Mouse (Mus musculus) liver, postnatal 0 days (tissue): ENCODE data around the gene Sf3a1. TPM values are rescaled to one million over a fixed set of nuclear protein-coding genes. Genes with fewer than 3 reads are reported as not detected.

Experiments
- ATAC-seq: fragments of 200-750 bp; cut with Nextera tagmentation; 2 replicates; pipeline ENCODE4 v1.8.0; 2017; ENCODE audit warnings: mild to moderate bottlenecking, moderate library complexity
- DNase-seq: peaks from one replicate; pipeline ENCODE4 v3.0.0-alpha.2; 2016
- H3K27ac ChIP-seq: fragments of 300-500 bp; sonication (generic); 2 replicates; pipeline ENCODE4 v1.5.1; 2014; ENCODE audit warnings: antibody characterized with exemption, moderate library complexity, mild to moderate bottlenecking, low read depth
- H3K27me3 ChIP-seq: fragments of 300-500 bp; sonication (generic); 2 replicates; pipeline ENCODE4 v1.6.1; 2014; ENCODE audit warnings: low read length, control low read depth, mixed read lengths; ENCODE audit not compliant: insufficient read depth
- H3K36me3 ChIP-seq: fragments of 300-500 bp; sonication (generic); replicated peaks from 2 replicates; pipeline ENCODE4 v1.6.1; 2014; ENCODE audit warnings: mild to moderate bottlenecking, control low read depth, low read length, moderate library complexity, mixed read lengths; ENCODE audit not compliant: insufficient read depth
- H3K4me1 ChIP-seq: fragments of 300-500 bp; sonication (generic); 2 replicates; pipeline ENCODE4 v1.6.1; 2014; ENCODE audit warnings: antibody characterized with exemption, mild to moderate bottlenecking, control low read depth; ENCODE audit not compliant: insufficient read depth
- H3K4me2 ChIP-seq: fragments of 300-500 bp; sonication (generic); 2 replicates; pipeline ENCODE4 v1.6.1; 2014; ENCODE audit warnings: low read depth, mild to moderate bottlenecking, low read length, moderate library complexity, mixed read lengths
- H3K4me3 ChIP-seq: fragments of 300-500 bp; sonication (generic); 2 replicates; pipeline ENCODE4 v1.5.1; 2014; ENCODE audit warnings: low read depth, low read length
- H3K9ac ChIP-seq: fragments of 300-500 bp; sonication (generic); replicated peaks from 2 replicates; pipeline ENCODE4 v1.6.1; 2014; ENCODE audit warnings: mild to moderate bottlenecking, moderate library complexity
- H3K9me3 ChIP-seq: fragments of 300-500 bp; sonication (generic); 2 replicates; pipeline ENCODE4 v1.6.1; 2016; ENCODE audit warnings: mild to moderate bottlenecking, control low read depth, low read length, mixed read lengths
- CTCF ChIP-seq: sonication (generic); IDR thresholded peaks from 2 replicates; pipeline ENCODE4 v1.5.1; 2016; ENCODE audit warnings: antibody characterized with exemption, low read depth
- EP300 ChIP-seq: IDR thresholded peaks from 2 replicates; pipeline ENCODE4 v1.6.1; 2016; ENCODE audit warnings: antibody characterized with exemption, low read depth, mild to moderate bottlenecking
- WGBS: fragments of 180-500 bp; shearing (Covaris S2); extraction: QIAGEN DNeasy Blood & Tissue Kit; methylation state at CpG from one replicate; pipeline ENCODE4 v1.1.7; 2014; ENCODE audit not compliant: insufficient replicate concordance; 5-methylcytosine and 5-hydroxymethylcytosine counted together
- polyA plus RNA-seq: library from polyadenylated mRNA; unstranded; fragments of >200 nt; fragmentation: Nextera tagmentation; extraction: Ambion mirVana; gene quantifications from 2 replicates; pipeline ENCODE4 v1.2.1, GENCODE M21; 2015

Gene Sf3a1
- polyA plus RNA-seq, 1 experiment from 2014 or later = 8.8 TPM

DNA sequence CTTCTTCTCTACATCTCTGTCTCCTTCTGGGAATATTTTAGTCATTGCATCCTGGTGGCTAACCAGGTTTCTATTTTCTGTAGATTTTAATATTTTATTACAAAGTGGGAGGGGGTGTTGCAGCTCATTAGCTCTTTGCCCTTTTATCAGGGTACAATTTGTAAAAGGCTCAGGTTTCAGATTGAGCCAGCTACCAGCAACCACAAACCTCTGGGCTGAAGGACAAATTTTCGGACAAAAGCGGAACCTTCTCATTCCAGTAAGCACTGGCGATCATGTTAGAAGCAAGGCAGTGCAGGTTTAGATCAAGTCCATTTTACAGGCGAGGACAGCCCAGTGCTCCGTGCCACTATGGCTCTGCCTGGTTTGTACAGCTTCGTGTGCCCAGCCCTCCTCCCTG, 25.8 kb upstream of the Sf3a1 start:
- no peak for ATAC-seq

GRCm38 (mm10) chr11:4134986-4135935, 24.9 kb upstream of the Sf3a1 start, which contains the start of gene Rnf215:
Gene Rnf215, plus strand, starts transcription at chr11:4135202.
- no peaks in the 10 kb centered on the region for H3K27me3 ChIP-seq
- WGBS = 6% methylated on average over 65 of the region's 66 CpGs

More for the DNA sequence above, 25.8 kb upstream of the Sf3a1 start:
- WGBS = 59% methylated on average over 6 of the region's 6 CpGs
- Histone ChIP-seq H3K4me1 (peaks cover 8% of the 10 kb centered on the region), H3K27ac (no peak overlapping the region), H3K36me3 (peaks cover under 1% of the 10 kb centered on the region; the same call in 1 of the 2 replicates), H3K9me3 (no peaks in the 10 kb centered on the region), H3K9ac (no peak overlapping the region), H3K4me2 (no peak overlapping the region), H3K4me3 (no peak overlapping the region), H3K27me3 (no peaks in the 10 kb centered on the region)
- TF ChIP-seq CTCF (no peak), EP300 (no peak)
- DNase-seq = no peak

DNA sequence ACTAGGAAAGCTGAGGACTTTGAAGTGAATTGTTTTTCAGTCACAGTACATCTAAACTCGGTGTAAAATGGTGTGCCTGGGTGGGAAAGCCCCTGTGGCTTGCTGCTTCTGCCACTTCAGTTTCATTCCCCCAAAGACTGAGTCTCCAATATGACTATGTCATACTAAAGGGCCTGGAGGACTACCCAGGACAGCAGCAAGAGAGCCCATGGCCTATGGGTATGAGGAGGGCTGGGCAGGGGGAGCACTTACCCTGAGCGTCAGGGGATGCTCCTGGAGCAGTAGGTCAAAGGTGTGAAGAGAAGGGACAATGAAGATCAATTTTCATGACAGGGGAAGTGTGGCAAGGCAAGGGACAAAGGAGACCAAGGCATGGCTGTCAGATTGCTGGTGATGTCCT, 21.2 kb upstream of the Sf3a1 start:
- 83% methylated on average over 2 of the region's 2 CpGs for WGBS
- no peak for DNase-seq
- H3K36me3 ChIP-seq = peaks cover 28% of the 10 kb centered on the region

More at GRCm38 (mm10) chr11:4134986-4135935, 24.9 kb upstream of the Sf3a1 start, which contains the start of gene Rnf215:
- ATAC-seq (peak; percentile 98), DNase-seq (peak; percentile 98)
- no peak for TF ChIP-seq EP300
- TF ChIP-seq CTCF = peak; percentile 77
- H3K9ac ChIP-seq = peak within 1 kb of the TSS; percentile 87
- peak within 1 kb of the TSS; percentile 83 for H3K27ac ChIP-seq
- no peaks in the 10 kb centered on the region for H3K9me3 ChIP-seq
- peak within 1 kb of the TSS; percentile 91 for H3K4me2 ChIP-seq
- H3K4me3 ChIP-seq = peak within 1 kb of the TSS; percentile 75
- H3K36me3 ChIP-seq = peaks cover 8% of the 10 kb centered on the region; the same call in 1 of the 2 replicates
- H3K4me1 ChIP-seq = peaks cover 8% of the 10 kb centered on the region

GRCm38 (mm10) chr11:4141505-4141904, 18.6 kb upstream of the Sf3a1 start:
- Histone ChIP-seq H3K27ac (no peak overlapping the region), H3K27me3 (no peaks in the 10 kb centered on the region), H3K4me3 (no peak overlapping the region), H3K4me2 (no peak overlapping the region), H3K36me3 (peaks cover 28% of the 10 kb centered on the region), H3K9me3 (no peaks in the 10 kb centered on the region), H3K4me1 (no peaks in the 10 kb centered on the region), H3K9ac (no peak overlapping the region)
- ATAC-seq = no peak
- TF ChIP-seq EP300 (no peak), CTCF (no peak)
- DNase-seq = no peak

More for the DNA sequence above, 21.2 kb upstream of the Sf3a1 start:
- H3K4me3 ChIP-seq = no peak overlapping the region
- H3K27me3 ChIP-seq = no peaks in the 10 kb centered on the region
- H3K9me3 ChIP-seq = no peaks in the 10 kb centered on the region
- no peak overlapping the region for H3K4me2 ChIP-seq
- ATAC-seq = no peak
- H3K4me1 ChIP-seq = peaks cover 8% of the 10 kb centered on the region
- no peak for TF ChIP-seq CTCF
- H3K27ac ChIP-seq = no peak overlapping the region
- H3K9ac ChIP-seq = no peak overlapping the region

DNA sequence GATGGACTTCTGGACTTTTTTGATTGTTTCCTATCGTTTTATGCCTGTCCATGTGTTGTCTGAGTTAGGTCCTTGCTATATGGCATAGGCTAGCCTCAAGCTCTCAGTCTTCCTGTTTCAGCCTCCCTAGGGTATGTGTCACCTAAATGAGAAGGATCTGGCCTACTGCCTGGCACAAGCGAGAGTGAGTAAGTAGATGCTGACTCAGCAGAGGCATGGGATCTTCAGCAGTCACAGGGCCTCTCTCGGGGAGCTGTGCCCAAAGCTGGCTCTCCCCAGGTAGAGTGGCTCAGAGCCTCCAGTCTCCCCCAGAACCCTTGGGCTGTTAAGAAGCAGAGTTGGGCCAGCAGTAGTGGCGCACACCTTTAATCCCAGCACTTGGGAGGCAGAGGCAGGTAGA, 17.8 kb upstream of the Sf3a1 start:
- H3K27me3 ChIP-seq = no peaks in the 10 kb centered on the region
- no peaks in the 10 kb centered on the region for H3K9me3 ChIP-seq
- TF ChIP-seq CTCF (no peak), EP300 (no peak)
- no peak overlapping the region for H3K27ac ChIP-seq
- ATAC-seq (no peak), DNase-seq (no peak)
- 73% methylated on average over 4 of the region's 4 CpGs for WGBS
- H3K9ac ChIP-seq = no peak overlapping the region
- no peak overlapping the region for H3K4me3 ChIP-seq
- H3K4me1 ChIP-seq = no peaks in the 10 kb centered on the region
- H3K36me3 ChIP-seq = peaks cover 28% of the 10 kb centered on the region
- H3K4me2 ChIP-seq = no peak overlapping the region

GRCm38 (mm10) chr11:4143281-4144062, 16.7 kb upstream of the Sf3a1 start:
- DNase-seq (no peak), ATAC-seq (no peak)
- WGBS = 88% methylated on average over 21 of the region's 21 CpGs
- no peak overlapping the region for H3K4me3 ChIP-seq
- peaks cover 28% of the 10 kb centered on the region for H3K36me3 ChIP-seq
- no peaks in the 10 kb centered on the region for H3K9me3 ChIP-seq
- no peak overlapping the region for H3K27ac ChIP-seq
- no peak for TF ChIP-seq EP300
- TF ChIP-seq CTCF = no peak
- H3K27me3 ChIP-seq = no peaks in the 10 kb centered on the region
- H3K4me1 ChIP-seq = no peaks in the 10 kb centered on the region
- no peak overlapping the region for H3K4me2 ChIP-seq
- no peak overlapping the region for H3K9ac ChIP-seq
